Mouse (Mus musculus): ENCODE measurements at regions not wholly inside any gene's neighbourhood (a gene's known extent, or its start where the extent isn't known, plus 50 kb on each side); places are given as distances from the start of the nearest gene placed in this dataset.

DNA sequence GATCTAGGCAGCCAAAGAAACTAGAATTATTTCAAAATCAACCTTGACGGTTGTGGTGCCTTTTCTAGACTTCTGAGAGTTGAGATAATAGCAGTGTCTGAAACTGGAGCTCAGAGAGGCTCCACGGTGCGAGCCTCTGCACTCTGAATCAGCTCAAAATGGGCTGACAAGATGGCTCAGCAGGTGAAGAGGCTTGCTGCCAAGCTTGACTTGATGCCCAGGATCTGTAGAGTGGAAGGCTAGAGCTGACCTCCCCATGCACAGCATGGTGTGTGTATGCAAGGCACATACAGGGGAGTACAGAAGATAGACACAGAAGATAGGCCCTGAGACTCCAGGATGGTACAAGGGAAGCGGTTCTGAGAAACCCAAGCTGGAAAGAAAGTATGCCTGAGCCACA, 100.5 kb upstream of the Ubr2 start:
- no peak for ATAC-seq (ENCODE audit: low FRiP score)
- no peak overlapping the region for H3K4me3 ChIP-seq (ENCODE audit: low read depth, low read length)
- TF ChIP-seq CTCF (IDR thresholded peaks at IDR 0.05) = no peak
- H3K9ac ChIP-seq (replicated peaks; ENCODE audit: low read length, poor library complexity, severe bottlenecking) = no peak overlapping the region
- no peak for DNase-seq (ENCODE audit: low spot score)
- H3K27ac ChIP-seq (ENCODE audit: low read depth, low read length) = no peak overlapping the region
- WGBS = 83% methylated on average over 4 of the region's 4 CpGs
- H3K9me3 ChIP-seq (ENCODE audit: low read length) = no peaks in the 10 kb centered on the region
- no peaks in the 10 kb centered on the region for H3K27me3 ChIP-seq (ENCODE audit: insufficient read depth, low read length)
- no peak overlapping the region for H3K4me2 ChIP-seq (ENCODE audit: low read depth, low read length, poor library complexity, severe bottlenecking)
- no peaks in the 10 kb centered on the region for H3K4me1 ChIP-seq (ENCODE audit: insufficient read depth, low read length)
- no peaks in the 10 kb centered on the region for H3K36me3 ChIP-seq (ENCODE audit: insufficient read depth, low read length)

DNA sequence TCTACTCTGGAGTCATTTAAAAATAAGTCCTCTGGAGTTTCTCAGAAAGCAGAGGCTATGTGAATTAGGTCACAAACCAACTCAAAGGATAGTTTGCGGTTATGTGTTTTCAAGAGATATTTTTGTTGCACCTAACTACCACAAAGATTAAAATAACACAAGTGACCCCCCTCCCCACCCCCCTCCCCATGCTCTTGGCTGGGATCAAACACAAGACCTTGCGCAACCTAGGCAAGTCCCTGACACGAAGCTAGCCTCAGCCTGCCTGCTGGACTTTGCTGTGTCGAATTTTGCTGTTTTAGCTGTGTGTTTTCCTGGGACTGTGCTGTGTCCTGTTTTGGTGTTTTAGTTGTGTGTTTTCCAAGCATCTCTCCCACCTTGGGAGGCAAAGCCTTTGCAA, 94.0 kb upstream of the Ubr2 start:
- 90% methylated on average over 4 of the region's 4 CpGs for WGBS
- no peak overlapping the region for H3K9ac ChIP-seq (replicated peaks; ENCODE audit: low read length, poor library complexity, severe bottlenecking)
- no peaks in the 10 kb centered on the region for H3K36me3 ChIP-seq (ENCODE audit: insufficient read depth, low read length)

DNA sequence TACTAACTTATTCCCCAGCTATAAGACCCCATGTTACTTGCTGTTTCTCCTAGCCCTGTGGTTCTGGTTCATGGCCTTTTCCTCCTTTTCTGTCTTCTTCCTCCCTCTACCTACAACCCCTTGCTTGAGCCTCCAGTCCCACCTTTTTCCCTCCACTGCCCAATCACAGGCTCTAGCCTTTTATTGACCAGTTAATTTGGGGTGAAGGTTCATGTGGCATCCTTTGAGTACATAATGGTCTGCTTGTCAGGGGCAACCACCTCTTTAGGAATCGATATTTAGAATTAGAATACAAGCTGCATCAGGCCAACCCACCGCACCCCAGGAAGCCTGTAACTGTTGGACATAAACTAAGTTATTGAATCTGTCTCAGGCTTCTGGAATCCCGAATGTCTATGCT, 84.8 kb upstream of the Ubr2 start:
- no peaks in the 10 kb centered on the region for H3K9me3 ChIP-seq (ENCODE audit: low read length)
- ATAC-seq (ENCODE audit: low FRiP score) = no peak
- no peaks in the 10 kb centered on the region for H3K27me3 ChIP-seq (ENCODE audit: insufficient read depth, low read length)
- H3K36me3 ChIP-seq (ENCODE audit: insufficient read depth, low read length) = no peaks in the 10 kb centered on the region
- no peak overlapping the region for H3K4me3 ChIP-seq (ENCODE audit: low read depth, low read length)
- H3K9ac ChIP-seq (replicated peaks; ENCODE audit: low read length, poor library complexity, severe bottlenecking) = no peak overlapping the region
- no peak for DNase-seq (ENCODE audit: low spot score)
- H3K4me2 ChIP-seq (ENCODE audit: low read depth, low read length, poor library complexity, severe bottlenecking) = no peak overlapping the region
- 79% methylated on average over 3 of the region's 3 CpGs for WGBS
- no peak for TF ChIP-seq CTCF (IDR thresholded peaks at IDR 0.05)
- H3K4me1 ChIP-seq (ENCODE audit: insufficient read depth, low read length) = no peaks in the 10 kb centered on the region
- H3K27ac ChIP-seq (ENCODE audit: low read depth, low read length) = no peak overlapping the region

More for the DNA sequence above, 94.0 kb upstream of the Ubr2 start:
- Histone ChIP-seq H3K4me1 (ENCODE audit: insufficient read depth, low read length) (no peaks in the 10 kb centered on the region), H3K27ac (ENCODE audit: low read depth, low read length) (no peak overlapping the region), H3K27me3 (ENCODE audit: insufficient read depth, low read length) (no peaks in the 10 kb centered on the region), H3K4me2 (ENCODE audit: low read depth, low read length, poor library complexity, severe bottlenecking) (no peak overlapping the region), H3K9me3 (ENCODE audit: low read length) (no peaks in the 10 kb centered on the region), H3K4me3 (ENCODE audit: low read depth, low read length) (no peak overlapping the region)
- DNase-seq (ENCODE audit: low spot score) = no peak
- TF ChIP-seq CTCF (IDR thresholded peaks at IDR 0.05) = no peak
- ATAC-seq (ENCODE audit: low FRiP score) = no peak

DNA sequence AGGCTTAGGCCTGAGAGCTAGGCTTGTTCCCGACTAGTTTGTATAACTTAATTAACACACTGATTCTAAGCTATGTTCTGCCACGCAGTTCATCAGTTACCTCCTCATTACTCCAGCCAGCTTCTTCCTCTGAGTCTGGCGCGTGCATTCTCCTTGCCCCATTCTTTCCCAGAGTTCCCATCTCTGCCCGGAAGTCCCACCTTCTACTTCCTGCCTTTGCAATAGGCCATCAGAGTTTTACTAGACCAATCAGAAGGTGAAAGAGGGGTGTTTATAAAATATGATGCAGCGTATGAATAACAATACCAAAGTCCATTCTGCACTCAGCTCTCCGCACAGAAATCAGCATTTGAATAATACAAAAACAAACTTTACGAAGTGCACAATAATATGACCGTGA, 81.7 kb upstream of the Ubr2 start:
- Histone ChIP-seq H3K36me3 (ENCODE audit: insufficient read depth, low read length) (no peaks in the 10 kb centered on the region), H3K4me1 (ENCODE audit: insufficient read depth, low read length) (no peaks in the 10 kb centered on the region), H3K4me2 (ENCODE audit: low read depth, low read length, poor library complexity, severe bottlenecking) (no peak overlapping the region), H3K9ac (replicated peaks; ENCODE audit: low read length, poor library complexity, severe bottlenecking) (no peak overlapping the region), H3K27me3 (ENCODE audit: insufficient read depth, low read length) (no peaks in the 10 kb centered on the region), H3K4me3 (ENCODE audit: low read depth, low read length) (no peak overlapping the region), H3K9me3 (ENCODE audit: low read length) (no peaks in the 10 kb centered on the region), H3K27ac (ENCODE audit: low read depth, low read length) (no peak overlapping the region)
- no peak for TF ChIP-seq CTCF (IDR thresholded peaks at IDR 0.05)
- DNase-seq (ENCODE audit: low spot score) (no peak), ATAC-seq (ENCODE audit: low FRiP score) (no peak)
- 92% methylated on average over 9 of the region's 9 CpGs for WGBS

GRCm38 (mm10) chr17:47089769-47090168, 79.4 kb upstream of the Ubr2 start:
- DNase-seq (ENCODE audit: low spot score) = no peak

GRCm38 (mm10) chr17:47069206-47069605, 58.9 kb upstream of the Ubr2 start:
- Histone ChIP-seq H3K27ac (ENCODE audit: low read depth, low read length) (no peak overlapping the region), H3K4me3 (ENCODE audit: low read depth, low read length) (no peak overlapping the region), H3K4me2 (ENCODE audit: low read depth, low read length, poor library complexity, severe bottlenecking) (no peak overlapping the region), H3K9me3 (ENCODE audit: low read length) (no peaks in the 10 kb centered on the region), H3K36me3 (ENCODE audit: insufficient read depth, low read length) (no peaks in the 10 kb centered on the region), H3K9ac (replicated peaks; ENCODE audit: low read length, poor library complexity, severe bottlenecking) (no peak overlapping the region), H3K4me1 (ENCODE audit: insufficient read depth, low read length) (no peaks in the 10 kb centered on the region), H3K27me3 (ENCODE audit: insufficient read depth, low read length) (no peaks in the 10 kb centered on the region)
- 88% methylated on average over 2 of the region's 2 CpGs for WGBS
- ATAC-seq (ENCODE audit: low FRiP score) = no peak
- TF ChIP-seq CTCF (IDR thresholded peaks at IDR 0.05) = no peak
- DNase-seq (ENCODE audit: low spot score) = no peak

More at GRCm38 (mm10) chr17:47089769-47090168, 79.4 kb upstream of the Ubr2 start:
- H3K27me3 ChIP-seq (ENCODE audit: insufficient read depth, low read length) = no peaks in the 10 kb centered on the region
- H3K9me3 ChIP-seq (ENCODE audit: low read length) = no peaks in the 10 kb centered on the region
- H3K4me1 ChIP-seq (ENCODE audit: insufficient read depth, low read length) = no peaks in the 10 kb centered on the region
- ATAC-seq (ENCODE audit: low FRiP score) = no peak
- H3K9ac ChIP-seq (replicated peaks; ENCODE audit: low read length, poor library complexity, severe bottlenecking) = no peak overlapping the region
- 84% methylated on average over 3 of the region's 3 CpGs for WGBS
- no peak for TF ChIP-seq CTCF (IDR thresholded peaks at IDR 0.05)
- H3K4me2 ChIP-seq (ENCODE audit: low read depth, low read length, poor library complexity, severe bottlenecking) = no peak overlapping the region
- H3K27ac ChIP-seq (ENCODE audit: low read depth, low read length) = no peak overlapping the region
- no peak overlapping the region for H3K4me3 ChIP-seq (ENCODE audit: low read depth, low read length)
- H3K36me3 ChIP-seq (ENCODE audit: insufficient read depth, low read length) = no peaks in the 10 kb centered on the region
